Mouse (Mus musculus): ENCODE measurements around the gene Gna14.

DNA sequence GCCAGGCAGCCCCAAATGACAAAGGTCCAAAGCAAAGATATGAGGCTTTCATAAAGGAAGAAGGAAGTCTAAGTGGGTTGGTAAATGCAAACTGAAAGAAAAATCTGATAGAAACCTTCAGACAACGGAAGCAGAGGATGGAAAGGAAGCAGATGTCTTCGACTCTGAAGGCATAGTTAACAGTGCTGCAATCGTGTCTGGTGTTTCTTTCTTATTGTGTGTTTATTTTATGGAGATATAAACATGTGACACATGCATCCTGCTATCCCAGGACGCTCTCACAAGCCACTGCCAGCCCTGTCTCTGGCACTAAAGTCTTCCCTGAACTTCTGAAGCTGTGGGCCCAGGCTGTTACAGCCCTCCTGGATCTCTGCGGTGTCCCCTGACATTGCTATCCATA lies 13.2 kb downstream of the Gna14 start:
- TF ChIP-seq CTCF (IDR thresholded peaks at IDR 0.05; ENCODE audit: borderline replicate concordance, control insufficient read depth, extremely low read depth, insufficient read depth, low read length, poor library complexity) (no peak), POLR2A (IDR thresholded peaks at IDR 0.05; ENCODE audit: control insufficient read depth, extremely low read depth, insufficient read depth, low read length, poor library complexity) (no peak)
